Mouse (Mus musculus) kidney, adult 18-20 months (tissue): ENCODE measurements around the gene Sh2d6.
"Not testable (repeated sequence)": the region's sequence is repeated elsewhere in the genome, so short reads cannot be mapped to it uniquely, and the experiment has no call there.

Experiments
- DNase-seq: peaks from one replicate; pipeline ENCODE4 v3.0.0; 2021

Gene Sh2d6

DNA sequence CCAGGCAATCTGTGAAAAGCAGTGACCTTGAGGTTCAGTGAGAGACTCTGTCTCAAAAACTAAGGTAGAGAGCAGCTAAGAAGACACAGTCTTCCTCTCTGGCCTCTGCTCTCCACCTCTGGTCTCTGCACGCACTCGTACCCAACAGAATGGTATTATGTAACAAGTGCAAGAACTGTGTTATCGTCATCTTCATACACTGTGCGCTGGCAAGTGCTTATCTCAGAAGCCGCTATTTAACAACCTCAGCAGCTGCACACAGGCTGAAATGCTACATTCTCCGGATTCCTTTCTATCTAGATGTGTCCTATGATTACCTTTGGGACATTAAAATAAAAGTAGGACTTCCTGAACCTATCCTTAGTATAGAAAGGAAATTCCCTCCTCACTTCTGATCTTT is 28.6 kb downstream of the Sh2d6 start:
- DNase-seq: no peak

DNA sequence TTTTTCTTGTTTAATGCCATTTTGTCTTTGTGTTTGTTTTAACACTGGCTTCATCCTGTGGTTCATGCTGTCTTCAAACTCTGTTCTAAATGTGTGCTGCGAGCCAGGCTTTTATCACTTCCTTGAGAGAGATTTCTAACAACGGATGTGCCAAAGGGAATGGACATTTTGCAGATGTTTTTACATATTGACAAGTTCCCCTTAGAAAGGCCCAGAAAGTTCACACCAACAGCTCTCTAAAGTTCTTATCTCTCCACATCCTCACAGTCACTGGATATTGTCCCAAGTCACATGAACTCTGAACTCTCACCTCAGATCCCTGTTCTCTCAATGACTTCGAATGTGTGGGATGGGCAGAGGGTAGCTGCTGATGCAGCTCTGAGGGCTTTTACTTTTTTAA is 30.4 kb downstream of the Sh2d6 start:
- no peak for DNase-seq

DNA sequence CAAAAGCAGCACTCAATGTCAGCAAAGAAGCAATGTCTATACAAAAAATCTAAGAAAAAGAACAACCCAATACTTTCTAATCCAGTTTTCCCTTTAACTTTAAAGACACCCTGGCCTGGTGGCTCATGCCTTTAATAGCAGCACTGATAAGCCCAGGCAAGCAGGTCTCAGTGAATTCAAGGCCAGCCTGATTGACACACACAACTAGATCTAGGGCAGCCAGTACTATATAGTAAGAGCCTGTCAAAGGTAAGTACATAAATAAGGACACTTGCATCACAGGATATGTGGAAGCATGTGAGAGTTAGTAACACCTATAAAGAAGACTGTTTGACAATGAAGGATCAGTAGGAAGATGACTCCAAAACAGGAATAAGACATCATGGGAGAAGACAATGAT is 32.0 kb downstream of the Sh2d6 start:
- DNase-seq: no peak

DNA sequence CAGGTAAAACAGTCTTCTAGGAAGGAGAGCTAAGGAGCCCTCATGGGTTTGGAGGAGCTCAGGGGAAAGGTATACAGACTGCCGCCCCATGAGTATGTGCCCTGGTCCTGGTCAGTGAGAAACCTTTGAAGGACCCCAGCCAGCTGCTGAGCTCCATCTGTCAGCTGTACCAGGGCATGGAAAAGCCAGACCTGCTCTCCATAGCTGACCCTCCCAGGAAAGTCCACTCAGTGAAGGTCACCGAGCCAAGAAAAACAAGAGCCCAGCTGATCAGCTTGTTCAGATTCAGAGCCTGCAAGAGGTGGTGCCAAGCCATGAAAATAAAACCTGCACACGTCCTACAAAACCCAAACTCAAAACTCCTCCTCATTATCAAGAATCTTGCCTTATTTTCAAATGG is 32.7 kb downstream of the Sh2d6 start:
- peak; percentile 46 for DNase-seq

DNA sequence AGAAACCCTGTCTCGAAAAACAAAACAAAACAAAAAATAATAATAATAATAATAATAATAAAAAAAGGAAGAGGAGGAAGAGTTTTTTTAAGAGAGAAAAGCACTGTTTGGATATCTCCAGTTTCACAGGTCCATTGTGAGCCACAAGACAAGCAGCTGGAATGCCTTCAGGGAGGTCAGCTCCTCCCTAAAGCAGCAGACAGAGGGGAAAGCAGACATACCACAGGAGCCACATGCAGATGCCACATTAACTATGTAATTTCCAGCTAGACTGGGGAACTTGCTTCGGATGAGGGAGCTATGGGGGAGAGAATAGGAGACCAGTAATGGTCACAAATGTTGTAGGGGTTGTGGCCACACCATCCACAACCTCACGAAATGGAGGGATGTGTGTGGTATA is 34.2 kb downstream of the Sh2d6 start:
- DNase-seq: no peak

DNA sequence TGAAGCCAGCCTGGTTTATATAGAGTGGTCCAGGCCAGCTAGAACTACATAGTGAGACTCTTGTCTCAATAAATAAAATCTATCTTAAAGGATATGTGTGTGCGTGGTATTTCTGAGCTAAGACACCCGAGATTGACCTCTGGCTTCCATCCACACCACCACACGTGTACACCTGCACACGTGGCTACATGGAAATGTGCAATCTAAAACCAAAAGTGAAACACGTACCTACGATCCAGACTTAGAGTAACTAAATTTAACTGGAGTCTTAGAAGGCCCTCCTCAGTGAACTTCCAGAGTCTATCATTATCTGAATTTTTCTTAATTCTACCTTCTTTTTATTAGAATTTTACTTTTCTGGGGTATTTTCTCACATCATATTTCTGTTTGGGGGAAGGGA is 35.2 kb downstream of the Sh2d6 start:
- DNase-seq: no peak

DNA sequence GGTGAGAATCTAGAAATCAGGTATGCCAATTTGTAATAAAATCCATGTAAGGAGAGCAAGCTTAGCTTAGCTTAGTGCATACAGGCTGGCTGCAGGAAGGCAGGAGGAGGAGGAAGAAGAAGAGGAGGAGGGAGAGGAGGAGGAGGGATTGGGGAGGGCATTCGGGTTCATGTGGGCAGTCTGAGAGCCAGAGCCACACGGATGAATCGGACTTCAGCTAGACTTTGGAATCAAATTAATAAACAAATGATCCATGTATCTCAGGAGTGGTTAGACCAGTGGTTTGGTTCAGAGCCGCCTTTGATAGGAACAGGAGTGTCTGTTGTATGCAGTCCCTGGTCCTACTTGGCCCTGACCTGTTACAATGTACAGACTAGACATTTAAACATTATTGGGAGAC is 36.6 kb downstream of the Sh2d6 start:
- no peak for DNase-seq

DNA sequence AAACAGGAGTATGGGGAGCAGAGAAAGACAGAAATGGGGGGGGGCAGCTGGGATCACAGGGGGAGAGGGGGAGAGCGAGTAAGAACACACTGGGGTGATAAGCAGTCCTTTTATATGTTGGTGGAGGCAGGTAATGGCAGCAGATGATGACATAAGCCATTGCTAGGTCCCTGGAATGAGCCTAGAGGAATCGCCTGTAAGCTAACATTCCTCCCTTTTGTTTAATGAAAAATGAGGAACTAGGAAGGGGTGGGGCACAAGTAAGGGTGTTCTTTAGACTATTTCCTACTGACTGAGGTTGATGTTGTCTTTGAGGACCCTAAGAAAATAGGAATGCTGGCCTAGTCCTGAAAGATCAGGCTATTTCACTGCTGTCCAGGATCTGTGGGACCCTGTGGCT is 39.4 kb downstream of the Sh2d6 start:
- no peak for DNase-seq

DNA sequence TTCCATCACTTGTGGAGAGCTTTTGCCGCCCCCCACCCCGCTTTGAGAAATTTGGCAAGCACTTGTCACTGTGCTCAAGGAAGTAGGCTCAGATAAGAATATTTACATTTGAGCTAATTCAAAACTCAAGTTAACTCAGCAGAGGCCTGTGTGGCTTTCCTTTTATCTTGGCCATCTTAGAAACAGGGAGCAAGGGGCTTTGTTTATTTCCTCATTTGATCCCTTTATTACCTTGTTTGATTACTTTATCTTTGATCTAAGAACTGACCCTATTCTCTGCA is 41.1 kb downstream of the Sh2d6 start:
- DNase-seq: no peak

DNA sequence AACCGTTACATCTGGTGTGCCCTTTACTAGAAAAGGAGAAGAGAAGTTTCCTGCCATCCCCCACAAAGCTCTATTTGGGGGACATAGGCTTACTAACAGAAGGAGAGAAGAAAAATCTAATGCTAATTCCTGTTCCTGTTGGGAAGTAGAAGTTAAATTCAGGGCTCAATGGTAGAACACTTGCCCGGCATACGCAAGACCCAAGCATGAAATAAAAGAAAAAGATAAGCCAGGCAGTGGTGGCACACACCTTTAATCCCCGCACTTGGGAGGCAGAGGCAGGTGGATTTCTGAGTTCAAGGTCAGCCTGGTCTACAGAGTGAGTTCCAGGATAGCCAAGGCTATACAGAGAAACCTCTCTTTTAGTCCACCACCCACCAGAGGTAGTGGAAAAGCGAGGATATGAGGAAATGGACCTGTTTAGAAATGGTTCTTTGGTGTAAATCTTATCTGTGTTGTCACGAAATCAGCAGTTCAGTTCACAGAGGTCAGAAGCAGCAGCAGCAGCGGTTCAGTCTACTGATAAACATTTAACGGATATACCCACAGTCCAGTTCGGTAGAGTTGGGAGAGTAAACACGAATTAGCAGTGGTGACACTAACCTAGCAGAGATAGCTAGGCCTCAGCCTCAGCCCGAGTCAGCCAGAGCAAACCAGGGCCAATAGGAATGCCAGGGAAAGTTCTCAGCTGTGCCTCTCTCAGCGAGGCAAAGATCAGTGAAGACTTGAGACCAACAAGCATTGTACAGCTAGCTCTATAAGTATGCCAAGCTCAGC is 41.7 kb downstream of the Sh2d6 start:
- no peak for DNase-seq

DNA sequence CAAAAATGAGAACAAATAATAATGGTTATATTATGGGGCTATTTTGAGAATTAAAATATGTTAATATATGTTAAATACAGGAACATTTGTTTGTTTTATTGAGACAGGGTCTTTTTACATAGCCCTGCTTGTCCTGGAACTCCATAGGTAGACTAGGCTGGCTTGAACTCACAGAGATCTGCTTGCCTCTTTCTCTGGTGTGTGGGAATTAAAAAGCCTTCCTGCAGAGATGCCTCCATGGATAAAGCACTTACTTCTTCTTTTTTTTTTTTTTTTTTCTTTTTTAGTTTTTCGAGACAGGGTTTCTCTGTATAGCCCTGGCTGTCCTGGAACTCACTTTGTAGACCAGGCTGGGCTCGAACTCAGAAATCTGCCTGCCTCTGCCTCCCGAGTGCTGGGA is 42.8 kb downstream of the Sh2d6 start:
- not testable (repeated sequence) for DNase-seq

DNA sequence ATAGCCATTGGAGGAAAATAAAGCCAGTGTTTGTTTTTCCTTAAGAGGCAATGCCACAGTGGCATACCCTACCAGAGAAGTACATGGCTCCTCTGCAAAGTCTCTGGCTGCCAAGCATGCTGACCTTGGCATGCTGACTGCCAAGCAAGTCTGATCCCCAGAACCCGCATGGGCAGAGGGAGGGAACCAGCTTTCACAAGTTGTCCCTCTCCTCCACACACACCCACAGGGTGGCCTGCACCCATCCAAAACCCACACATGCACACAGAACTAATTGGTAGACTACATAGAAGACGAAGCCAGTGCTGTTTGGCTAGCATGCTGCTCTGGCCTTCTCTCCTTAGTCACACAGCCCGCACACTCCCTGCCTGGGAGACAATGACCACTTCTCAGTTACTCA is 43.9 kb downstream of the Sh2d6 start:
- DNase-seq: peak; percentile 56

DNA sequence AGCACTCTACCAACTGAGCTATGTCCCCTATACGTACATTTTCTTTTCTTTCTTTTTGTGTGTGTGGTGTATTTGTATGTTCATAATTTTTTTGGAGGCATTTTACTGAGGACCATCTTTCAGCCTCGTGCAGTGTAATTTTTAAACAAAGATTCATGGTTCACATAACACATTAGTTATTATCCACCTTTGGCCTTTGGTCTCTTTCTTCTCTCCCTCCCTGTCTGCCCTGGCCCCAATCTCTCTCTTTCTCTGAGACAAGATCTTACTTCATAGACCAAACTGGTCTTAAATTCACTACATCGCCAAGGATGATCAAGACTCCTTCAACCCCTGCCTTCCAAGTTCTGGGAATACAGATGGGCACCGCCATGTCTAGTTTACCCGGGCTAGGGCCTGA is 44.7 kb downstream of the Sh2d6 start:
- DNase-seq: no peak

DNA sequence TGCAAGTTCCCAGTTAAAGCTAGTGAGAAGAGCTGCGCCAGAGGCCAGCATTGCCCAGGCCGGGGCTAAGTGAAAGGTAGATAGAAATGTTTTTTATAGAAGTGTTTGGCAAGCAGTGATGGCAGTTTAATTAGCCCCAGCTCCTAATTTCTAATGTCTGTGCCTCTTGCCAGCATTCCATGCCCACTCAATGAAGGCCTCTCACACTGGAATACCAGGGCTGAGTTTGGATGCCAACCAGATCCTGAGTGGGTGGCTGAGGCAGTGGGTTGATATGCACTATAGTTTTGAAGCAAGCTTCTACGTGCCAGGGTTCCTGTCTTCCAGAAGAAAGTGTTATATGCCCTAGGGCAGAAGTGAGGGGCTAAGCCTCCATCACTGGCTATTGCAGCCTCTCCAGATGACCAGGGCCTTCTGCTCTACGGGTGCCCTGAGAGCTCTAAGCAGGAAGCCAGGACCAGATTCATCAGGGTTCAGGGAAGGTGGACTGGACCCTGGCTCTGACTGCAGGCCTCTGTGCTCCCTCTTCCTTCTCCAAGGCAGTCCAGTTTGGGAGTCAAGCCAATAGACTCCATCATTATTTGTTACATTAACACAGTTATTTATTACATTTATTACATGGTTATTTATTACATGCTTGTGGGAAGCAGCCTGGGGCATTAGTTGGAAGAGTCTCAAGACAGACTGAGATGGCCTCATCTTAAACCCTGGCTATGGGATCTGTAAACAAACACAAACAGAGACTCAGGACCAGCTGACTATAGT is 46.1 kb downstream of the Sh2d6 start:
- DNase-seq: no peak

DNA sequence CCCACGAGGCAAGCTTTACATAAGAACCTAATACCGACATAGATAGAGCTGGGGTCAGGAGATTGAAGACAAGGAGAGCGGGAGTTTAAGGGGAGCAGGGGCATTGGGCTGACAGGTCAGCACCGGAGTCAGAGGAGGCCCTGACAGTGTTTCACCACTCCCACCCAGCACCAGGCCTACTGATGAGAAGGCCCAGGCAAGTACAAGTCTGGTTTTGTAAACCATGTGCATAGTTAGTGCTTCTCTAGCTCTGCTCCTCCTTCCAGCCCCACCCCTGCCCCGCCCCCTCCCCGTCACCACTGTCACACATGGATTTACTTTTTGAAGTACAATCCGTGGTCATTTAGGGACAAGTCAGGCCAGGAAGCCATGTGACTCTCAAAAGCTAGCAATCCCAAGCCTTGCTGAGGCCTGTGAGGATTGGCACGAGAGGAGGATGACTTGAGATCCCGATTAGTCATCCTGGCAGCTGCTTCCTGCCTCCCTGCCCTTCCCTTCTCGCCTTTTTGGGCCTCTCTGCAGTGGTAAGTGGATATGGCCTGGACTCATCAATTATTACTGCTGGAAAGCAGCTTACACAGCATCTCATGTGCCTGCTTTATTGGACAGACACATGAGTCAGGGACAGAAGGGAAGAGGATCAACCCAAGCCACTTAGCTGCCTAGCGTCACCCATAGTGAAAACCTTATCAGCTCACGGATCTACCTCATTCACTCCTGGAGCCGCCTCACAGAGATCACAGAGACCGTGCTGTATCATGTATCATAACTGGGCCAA is 48.1 kb downstream of the Sh2d6 start:
- DNase-seq: peak; percentile 53

DNA sequence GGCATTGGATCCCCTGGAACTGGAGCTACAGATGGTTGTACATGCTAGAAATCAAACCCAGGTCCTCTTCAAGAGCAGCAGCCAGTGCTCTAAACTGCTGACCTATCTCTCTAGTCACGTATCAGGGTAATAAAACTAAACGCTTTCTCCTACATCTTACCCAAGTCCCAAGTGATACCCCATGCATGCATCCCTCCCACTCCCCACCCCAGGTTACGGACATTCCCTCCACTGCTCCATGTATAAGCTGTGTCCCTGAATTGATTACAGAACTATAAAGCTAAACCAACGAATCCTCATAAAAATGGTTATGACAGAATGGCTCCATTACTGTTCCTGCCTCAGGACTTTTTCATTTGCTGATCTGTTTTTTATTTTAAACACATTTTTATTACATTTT is 55.3 kb downstream of the Sh2d6 start:
- no peak for DNase-seq

DNA sequence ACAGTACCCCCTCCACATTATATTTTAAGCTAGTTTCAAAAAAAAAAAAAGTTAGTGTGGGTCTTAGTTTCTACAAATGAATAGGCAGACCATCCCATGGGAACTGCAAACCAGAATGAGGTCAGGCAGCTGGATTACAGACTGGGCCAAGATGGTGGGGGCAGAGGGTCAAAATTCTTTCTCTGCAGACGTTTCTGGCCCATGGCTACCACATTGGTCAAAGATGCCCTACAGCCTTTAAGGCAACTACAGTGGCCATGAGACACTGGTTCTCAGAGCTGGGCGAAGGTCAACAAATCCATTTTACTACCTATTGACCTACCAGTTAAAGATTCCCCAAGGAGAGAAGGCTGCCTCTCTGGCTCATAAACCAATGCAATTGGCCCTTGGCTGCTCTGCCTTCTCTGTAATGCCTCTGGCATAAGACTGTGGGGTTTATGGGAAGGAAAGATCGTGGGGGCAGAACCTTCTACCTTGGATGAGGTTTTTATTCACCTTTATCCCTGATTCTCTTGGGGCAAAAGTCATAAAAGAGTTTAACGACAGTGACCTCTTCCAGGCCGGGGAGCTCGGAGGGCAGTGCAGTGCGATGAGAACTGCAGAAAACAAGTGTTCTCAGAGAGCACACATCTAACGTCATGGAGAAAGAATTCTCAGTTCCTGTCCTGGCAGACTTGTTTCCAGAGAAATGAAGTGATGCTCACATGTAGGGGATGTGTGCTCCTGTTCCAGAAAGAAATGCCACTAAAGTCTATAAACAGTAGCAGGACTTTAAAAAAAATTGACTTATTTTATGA is 55.9 kb downstream of the Sh2d6 start:
- DNase-seq: peak; percentile 64
